ENCODE assay signal across 8 mouse cellular contexts in genomic region chr9:114843634-114844016, GRCm38 (mm10). TPM values are rescaled to one million over a fixed set of nuclear protein-coding genes. Genes with fewer than 3 reads are reported as not detected.
DNase-seq lines count a peak whose midpoint lies in the region; ATAC-seq lines count a peak whose summit lies in the region.

No protein-coding gene starts in this region.

- H3K4me3 ChIP-seq in embryonic facial prominence, embryonic 11.5 days (ENCODE audit: low read depth, low read length): peak overlapping the region; percentile 66

- no peaks in the 10 kb centered on the region for H3K36me3 ChIP-seq in embryonic facial prominence, embryonic 11.5 days (replicated peaks; ENCODE audit: control insufficient read depth, insufficient read depth, low read depth, low read length)
- H3K36me3 ChIP-seq in splenic B cell, adult 2 months (ENCODE audit: control insufficient read depth, insufficient read depth, low read length, poor library complexity, severe bottlenecking): no peaks in the 10 kb centered on the region

- under 1% methylated on average over 40 of the region's 40 CpGs for WGBS in embryonic facial prominence, embryonic 11.5 days

- H3K27ac ChIP-seq in embryonic facial prominence, embryonic 11.5 days (replicated peaks; ENCODE audit: low read depth, low read length): no peak overlapping the region

- H3K4me1 ChIP-seq in embryonic facial prominence, embryonic 11.5 days (ENCODE audit: control insufficient read depth, insufficient read depth, low read length): no peaks in the 10 kb centered on the region

- no peaks in the 10 kb centered on the region for H3K9me3 ChIP-seq in embryonic facial prominence, embryonic 11.5 days (replicated peaks; ENCODE audit: control insufficient read depth, low read length)

- H3K4me2 ChIP-seq in embryonic facial prominence, embryonic 11.5 days (ENCODE audit: low read depth, low read length): peak overlapping the region; percentile 98

- intact Hi-C loops in left cerebral cortex, postnatal 36 days (cut with DNase I): no loop called here

- peak; percentile 44 for DNase-seq in CD4-positive, CD25-positive, alpha-beta regulatory T cell, adult 2 months (ENCODE audit: low read depth, low spot score)
- DNase-seq in R1 (ENCODE audit: low read depth, low spot score): peak; percentile 38
- DNase-seq in embryonic facial prominence, embryonic 11.5 days (ENCODE audit: low spot score): peak; percentile 66
- peak; percentile 54 for DNase-seq in heart, postnatal 4 days
- DNase-seq in left cerebral cortex, postnatal 36 days (ENCODE audit: low spot score in 2 of 2): peak; percentile 9 to 11
- DNase-seq in splenic B cell, adult 2 months (ENCODE audit: low read depth, low spot score): peak; percentile 49

- H3K9ac ChIP-seq in embryonic facial prominence, embryonic 11.5 days (replicated peaks; ENCODE audit: low read length): peak overlapping the region; percentile 54

- peaks cover 3% of the 10 kb centered on the region; the same call in 1 of the 2 replicates for H3K27me3 ChIP-seq in embryonic facial prominence, embryonic 11.5 days (ENCODE audit: control insufficient read depth, insufficient read depth, low read length)
- no peaks in the 10 kb centered on the region for H3K27me3 ChIP-seq in splenic B cell, adult 2 months (ENCODE audit: control insufficient read depth, insufficient read depth, low read length, poor library complexity, severe bottlenecking)

- ATAC-seq in CD4-positive, CD25-positive, alpha-beta regulatory T cell, adult 4 months: no peak
- peak; percentile 49 for ATAC-seq in embryonic facial prominence, embryonic 11.5 days (replicated peaks; ENCODE audit: insufficient number of reproducible peaks, low FRiP score, low TSS enrichment, low read depth)
- ATAC-seq in megakaryocyte, adult 5-6 weeks (ENCODE audit: poor library complexity, severe bottlenecking): peak; percentile 50

RNA-seq across cellular contexts. Expression of gene Cmtm8, which starts 0.3 kb away (rescaled TPM):
- not detected for polyA plus RNA-seq in CD4-positive, CD25-positive, alpha-beta regulatory T cell, adult 4 months (2017; shearing (Covaris generic))
- 17.3 and 19.3 TPM in 2 replicates for polyA plus RNA-seq in embryonic facial prominence, embryonic 11.5 days (2014; fragmentation: Nextera tagmentation; extraction: Ambion mirVana)
- 1 to 10 TPM; 8.7 to 9.8 TPM for total RNA-seq in heart, postnatal 4 days (2021)
- total RNA-seq in left cerebral cortex, postnatal 36 days (2021): 1 to 10 TPM; 2.2 TPM
- 1.0 and 1.5 TPM in 2 replicates for total RNA-seq in megakaryocyte, adult 5-6 weeks (2015)
- total RNA-seq in megakaryocyte, adult 5-6 weeks (2017): 0.37 and 1.1 TPM in 2 replicates

Comparison
In these comparisons a context has a peak if more than half of its experiments do, and no peak if none do; other contexts are left out.
1. DNase-seq: peak in every context shown above with its lines; median percentile 66 in embryonic facial prominence, embryonic 11.5 days; 54 in heart, postnatal 4 days; 49 in splenic B cell, adult 2 months; 44 in CD4-positive, CD25-positive, alpha-beta regulatory T cell, adult 2 months; 38 in R1; 10 in left cerebral cortex, postnatal 36 days.